Mouse (Mus musculus) ES-E14 (cell line): Measurements from ENCODE around the gene Batf3. TPM values are rescaled to one million over a fixed set of nuclear protein-coding genes. Genes with fewer than 3 reads are reported as not detected.

Source experiments
- DNase-seq: peaks from one replicate; pipeline ENCODE4 v3.0.0-alpha.2; 2013; ENCODE audit warnings: low read depth, low spot score
- H3K27ac ChIP-seq: 2 replicates; pipeline ENCODE4 v1.5.1; 2012; ENCODE audit warnings: low read depth, mild to moderate bottlenecking, low read length, moderate library complexity, mixed read lengths; ENCODE audit not compliant: poor library complexity, insufficient read depth, severe bottlenecking
- H3K36me3 ChIP-seq: 2 replicates; pipeline ENCODE4 v1.6.1; 2012; ENCODE audit warnings: mild to moderate bottlenecking, low read length, moderate library complexity, mixed read lengths; ENCODE audit not compliant: control insufficient read depth, poor library complexity, insufficient read depth, severe bottlenecking
- H3K4me1 ChIP-seq, 2 experiments: fragments of 150-350 bp in 1 of 2; sonication (generic) in 1 of 2; 2 replicates each; pipeline ENCODE4 v1.6.1; 2012; ENCODE audit warnings: low read length in 2 of 2, mild to moderate bottlenecking in 1 of 2, mixed read lengths in 1 of 2; ENCODE audit not compliant: control insufficient read depth in 2 of 2, insufficient read depth in 2 of 2, poor library complexity in 1 of 2
- H3K4me3 ChIP-seq, 2 experiments: fragments of 150-350 bp in 1 of 2; sonication (generic) in 1 of 2; 2 replicates each; pipeline ENCODE4 v1.5.1; 2012; ENCODE audit warnings: low read length in 2 of 2, low read depth in 1 of 2, mild to moderate bottlenecking in 1 of 2, mixed read lengths in 1 of 2; ENCODE audit not compliant: insufficient read depth in 1 of 2, poor library complexity in 1 of 2, severe bottlenecking in 1 of 2
- H3K9ac ChIP-seq: 2 replicates; pipeline ENCODE4 v1.6.1; 2012; ENCODE audit warnings: low read depth, mild to moderate bottlenecking, low read length, mixed read lengths; ENCODE audit not compliant: poor library complexity, insufficient read depth, severe bottlenecking
- H3K9me3 ChIP-seq: fragments of 150-350 bp; sonication (generic); 2 replicates; pipeline ENCODE4 v1.6.1; 2012; ENCODE audit warnings: low read depth, mild to moderate bottlenecking, low read length; ENCODE audit not compliant: control insufficient read depth, insufficient read depth
- CHD2 ChIP-seq: IDR thresholded peaks from 2 replicates; pipeline ENCODE4 v1.6.1; 2014; ENCODE audit warnings: mild to moderate bottlenecking, low read depth, low read length, inconsistent platforms
- HCFC1 ChIP-seq: IDR thresholded peaks from 2 replicates; pipeline ENCODE4 v1.6.1; 2012; ENCODE audit warnings: low read length, inconsistent platforms, borderline replicate concordance; ENCODE audit not compliant: insufficient read depth
- MAFK ChIP-seq: IDR thresholded peaks from 2 replicates; pipeline ENCODE4 v1.6.1; 2014; ENCODE audit warnings: mild to moderate bottlenecking, low read depth, low read length, inconsistent platforms; ENCODE audit not compliant: insufficient read depth
- ZC3H11A ChIP-seq: IDR thresholded peaks from 2 replicates; pipeline ENCODE4 v1.6.1; 2012; ENCODE audit warnings: low read depth, mild to moderate bottlenecking, inconsistent platforms, low read length, borderline replicate concordance
- ZNF384 ChIP-seq: IDR thresholded peaks from 2 replicates; pipeline ENCODE4 v1.6.1; 2012; ENCODE audit warnings: low read depth, low read length, inconsistent platforms
- in situ Hi-C, 2 experiments: fragments of 600-800 bp; cut with MboI; formaldehyde crosslinking; loops; one replicate each; pipeline ENCODE4 v1.15.1; 2025; ENCODE audit warnings: low sequenced_read_pairs in 2 of 2, inconsistent platforms in 1 of 2; ENCODE audit not compliant: unreplicated experiment in 2 of 2
- total RNA-seq: library from RNA; depleted of rRNA; stranded (reverse); fragments of 300-350 nt; gene quantifications from 2 replicates; pipeline ENCODE4 v1.2.3, GENCODE M21; 2012

Batf3 gene
- total RNA-seq, 1 experiment, result 2.8 TPM

DNA sequence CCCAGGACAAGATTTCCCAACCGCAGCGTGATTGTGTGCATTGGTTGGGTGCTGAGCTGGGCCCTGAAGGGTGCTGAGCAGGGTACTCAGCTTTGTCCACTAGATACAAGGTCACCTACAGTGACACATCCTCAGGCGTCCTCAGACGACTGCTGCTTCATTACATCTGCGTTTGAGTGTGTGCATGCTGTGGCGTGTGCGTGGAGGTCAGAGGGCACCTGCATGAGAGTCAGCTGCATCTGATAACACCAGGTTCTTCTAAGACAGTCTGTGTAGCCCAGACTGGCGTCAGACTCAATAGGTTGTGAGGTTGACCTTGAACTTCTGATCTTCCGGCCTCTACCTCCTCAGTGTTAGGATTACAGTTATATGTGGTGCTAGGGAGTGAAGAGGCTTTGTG lies 7.6 kb downstream of the Batf3 start:
- no peak for DNase-seq
- TF ChIP-seq HCFC1, result no peak
- no peak for TF ChIP-seq ZNF384
- TF ChIP-seq MAFK, result no peak
- TF ChIP-seq ZC3H11A, result no peak
- TF ChIP-seq CHD2, result no peak
- no peaks in the 10 kb centered on the region for H3K36me3 ChIP-seq
- no peak overlapping the region for H3K27ac ChIP-seq
- H3K4me3 ChIP-seq, result no peak overlapping the region
- in situ Hi-C loops, result no loop called here
- H3K9me3 ChIP-seq, result no peaks in the 10 kb centered on the region
- H3K4me1 ChIP-seq, result no peaks in the 10 kb centered on the region
- no peak overlapping the region for H3K9ac ChIP-seq

GRCm38 (mm10) chr1:191107306-191107705 lies 9.7 kb downstream of the Batf3 start:
- no peaks in the 10 kb centered on the region for H3K36me3 ChIP-seq
- no peak overlapping the region for H3K9ac ChIP-seq
- no peak for TF ChIP-seq MAFK
- no peak for TF ChIP-seq HCFC1
- TF ChIP-seq ZC3H11A, result no peak
- no peak for TF ChIP-seq ZNF384
- TF ChIP-seq CHD2, result no peak
- DNase-seq, result no peak
- no peak overlapping the region for H3K4me3 ChIP-seq
- no peaks in the 10 kb centered on the region for H3K4me1 ChIP-seq
- in situ Hi-C loops, result no loop called here
- no peak overlapping the region for H3K27ac ChIP-seq
- H3K9me3 ChIP-seq, result no peaks in the 10 kb centered on the region

DNA sequence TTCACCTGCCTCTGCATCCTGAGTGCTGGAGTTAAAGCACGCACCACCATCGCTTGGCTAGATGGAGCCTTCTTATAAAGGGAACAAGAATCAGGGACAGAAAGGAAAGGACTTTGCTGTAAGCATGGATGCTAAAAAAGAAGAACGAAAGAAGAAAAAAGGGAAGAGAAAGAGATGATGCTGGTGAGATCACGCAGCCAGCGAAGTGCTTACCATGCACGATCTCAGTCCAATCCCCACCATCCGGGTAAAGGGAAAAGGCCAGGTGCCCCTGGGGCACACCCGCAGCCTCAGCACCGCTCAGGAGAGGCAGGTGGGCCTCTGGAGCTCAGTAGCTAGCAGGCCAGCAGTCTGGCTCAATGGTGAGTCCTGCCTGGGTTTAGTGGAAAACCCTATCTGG lies 12.3 kb downstream of the Batf3 start:
- no peaks in the 10 kb centered on the region for H3K4me1 ChIP-seq
- in situ Hi-C loops, result no loop called here

GRCm38 (mm10) chr1:191111146-191111545 lies 13.5 kb downstream of the Batf3 start:
- no peak for DNase-seq
- Histone ChIP-seq H3K4me3 (no peak overlapping the region), H3K27ac (no peak overlapping the region), H3K4me1 (no peaks in the 10 kb centered on the region), H3K36me3 (no peaks in the 10 kb centered on the region), H3K9ac (no peak overlapping the region), H3K9me3 (no peaks in the 10 kb centered on the region)
- TF ChIP-seq ZC3H11A (no peak), HCFC1 (no peak), MAFK (no peak), CHD2 (no peak), ZNF384 (no peak)
- in situ Hi-C loops, result no loop called here

More for the DNA sequence above, 12.3 kb downstream of the Batf3 start:
- H3K4me3 ChIP-seq, result no peak overlapping the region
- H3K36me3 ChIP-seq, result no peaks in the 10 kb centered on the region
- H3K9me3 ChIP-seq, result no peaks in the 10 kb centered on the region
- no peak overlapping the region for H3K27ac ChIP-seq
- no peak overlapping the region for H3K9ac ChIP-seq
- TF ChIP-seq ZC3H11A (no peak), MAFK (no peak), HCFC1 (no peak), ZNF384 (no peak), CHD2 (no peak)
- DNase-seq, result no peak

GRCm38 (mm10) chr1:191114868-191115267 lies 17.2 kb downstream of the Batf3 start:
- H3K9me3 ChIP-seq, result no peaks in the 10 kb centered on the region
- in situ Hi-C loops, result no loop called here
- no peaks in the 10 kb centered on the region for H3K36me3 ChIP-seq
- DNase-seq, result no peak
- no peak overlapping the region for H3K27ac ChIP-seq
- H3K4me3 ChIP-seq, result no peak overlapping the region
- no peaks in the 10 kb centered on the region for H3K4me1 ChIP-seq
- TF ChIP-seq HCFC1, result no peak
- TF ChIP-seq ZC3H11A, result no peak
- no peak for TF ChIP-seq CHD2
- TF ChIP-seq MAFK, result no peak
- TF ChIP-seq ZNF384, result no peak
- H3K9ac ChIP-seq, result no peak overlapping the region
